Mouse (Mus musculus): Measurements from ENCODE around the gene Rfxap.

Rfxap gene

GRCm38 (mm10) chr3:54766034-54766433, 41.6 kb downstream of the Rfxap start:
- DNase-seq: no peak

GRCm38 (mm10) chr3:54765521-54765920, 42.1 kb downstream of the Rfxap start:
- DNase-seq: peak in 1 of 2 experiments; percentile 16

GRCm38 (mm10) chr3:54764418-54764817, 43.2 kb downstream of the Rfxap start:
- peak; percentile 43 to 68 for DNase-seq

GRCm38 (mm10) chr3:54761258-54761657, 46.3 kb downstream of the Rfxap start:
- no peak for DNase-seq

GRCm38 (mm10) chr3:54760321-54761115, 47.1 kb downstream of the Rfxap start:
- DNase-seq: no peak

- DNase-seq: no peak
Observed at GRCm38 (mm10) chr3:54759211-54759610, 48.4 kb downstream of the Rfxap start.

DNA sequence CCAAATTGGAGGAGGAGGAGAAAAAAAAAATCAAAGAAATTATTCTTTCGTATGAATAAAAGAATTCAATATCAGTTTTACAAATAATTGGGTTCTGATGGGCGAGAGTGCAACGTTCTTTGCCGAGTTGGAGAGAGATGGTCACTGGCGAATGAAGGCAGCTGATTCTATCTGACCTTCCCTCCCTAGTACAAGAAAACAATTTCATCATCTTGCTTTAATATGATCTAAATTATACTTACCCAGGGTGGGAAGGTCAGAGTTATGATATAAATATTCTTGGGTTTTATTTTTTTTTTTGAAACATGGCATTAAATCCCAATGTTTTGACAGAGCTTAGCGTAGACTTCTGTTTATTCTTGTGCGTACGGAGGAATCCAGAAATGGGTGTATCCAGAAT, 50.1 kb downstream of the Rfxap start:
- DNase-seq: no peak

- peak; percentile 29 to 39 for DNase-seq
Observed at GRCm38 (mm10) chr3:54756058-54756457, 51.5 kb downstream of the Rfxap start.

DNA sequence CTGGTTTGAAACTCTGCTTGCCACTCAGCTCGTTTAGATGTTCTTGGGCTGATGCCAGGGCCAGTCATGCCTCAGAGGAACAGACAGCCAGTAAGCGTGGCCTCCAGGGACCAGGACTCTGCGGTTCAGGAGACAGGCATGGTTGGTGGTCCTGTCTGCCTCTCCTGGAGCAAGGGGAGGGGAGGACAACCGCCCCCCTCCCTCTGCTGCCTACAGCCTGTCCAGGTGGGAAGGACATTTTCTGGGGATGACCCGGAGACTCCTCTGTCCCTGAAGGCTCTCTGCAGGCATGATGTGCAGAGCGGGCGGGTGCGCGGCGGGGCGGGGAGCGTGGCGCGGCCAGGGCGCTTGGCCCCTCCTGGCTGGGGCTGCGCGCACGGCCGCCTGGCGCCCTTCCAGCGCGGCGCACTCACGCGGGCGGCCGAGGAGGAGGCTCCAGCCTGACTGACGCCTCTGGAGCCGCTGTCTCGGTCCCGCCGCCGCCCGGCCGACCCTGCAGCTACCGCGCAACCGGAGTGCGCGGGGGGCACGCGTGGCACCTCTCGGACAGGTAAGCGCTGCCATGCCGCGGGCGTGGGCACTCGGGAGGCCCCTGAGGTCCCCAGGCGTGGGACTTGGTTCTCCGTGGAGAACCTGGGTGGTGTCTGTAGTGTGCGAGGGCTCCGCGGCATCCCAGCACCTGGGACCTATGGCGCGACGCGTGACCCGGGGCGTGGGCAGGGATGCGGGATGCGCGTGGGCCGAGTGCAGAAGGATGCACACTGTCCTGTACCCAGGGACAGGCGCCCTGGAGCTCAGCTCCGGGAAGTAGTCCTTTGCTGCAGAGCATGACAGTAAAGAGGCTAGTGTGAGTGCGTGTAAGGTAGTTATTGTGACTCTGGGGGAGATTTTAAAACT, 52.2 kb downstream of the Rfxap start, which contains the start of gene Smad9:
TSS of gene Smad9 (plus strand) at position 438 of the 897 bp plus-strand sequence.
- DNase-seq: peak; percentile 70 to 80

DNA sequence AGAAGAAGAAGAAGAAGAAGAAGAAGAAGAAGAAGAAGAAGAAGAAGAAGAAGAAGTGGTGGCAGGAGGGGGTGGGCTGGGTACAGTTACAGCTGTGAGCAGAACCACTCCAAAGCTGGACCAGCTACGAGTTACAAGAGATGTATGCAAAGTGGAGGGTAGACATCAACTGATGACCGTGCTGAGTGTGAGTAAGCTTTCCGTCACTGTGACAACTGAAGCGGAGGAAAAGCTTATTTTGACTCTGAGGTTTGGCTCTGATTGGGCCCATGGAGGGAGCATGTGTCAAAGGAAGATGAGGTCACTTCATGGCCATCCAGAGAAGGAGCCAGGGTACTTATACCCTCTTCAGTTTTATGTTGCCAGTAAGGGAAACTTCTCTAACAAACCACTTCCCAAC, 54.2 kb downstream of the Rfxap start:
- no peak for DNase-seq

Data from kidney, postnatal 36 days (tissue).